Mouse (Mus musculus) cerebellum, adult 2 months (tissue): ENCODE measurements around the gene Psma5. TPM values are rescaled to one million over a fixed set of nuclear protein-coding genes. Genes with fewer than 3 reads are reported as not detected.

ENCODE experiments used
- DNase-seq, 2 experiments: peaks; one replicate each; pipeline ENCODE4 v3.0.0; 2021
- H3K27ac ChIP-seq: fragments of 200-500 bp; 2 replicates; pipeline ENCODE4 v1.5.1; 2012; ENCODE audit warnings: low read length, control low read depth, inconsistent platforms; ENCODE audit not compliant: insufficient read depth
- H3K27me3 ChIP-seq: fragments of 200-500 bp; 2 replicates; pipeline ENCODE4 v1.6.1; 2012; ENCODE audit warnings: inconsistent platforms, mild to moderate bottlenecking, low read length, moderate library complexity; ENCODE audit not compliant: control insufficient read depth, insufficient read depth
- H3K4me1 ChIP-seq: fragments of 200-500 bp; 2 replicates; pipeline ENCODE4 v1.6.1; 2011; ENCODE audit warnings: low read length; ENCODE audit not compliant: control insufficient read depth, insufficient read depth
- H3K4me3 ChIP-seq: fragments of 200-500 bp; replicated peaks from 2 replicates; pipeline ENCODE3; 2011; ENCODE audit warnings: mild to moderate bottlenecking, low read depth, low read length, control low read depth; ENCODE audit not compliant: insufficient read depth
- CTCF ChIP-seq: fragments of 200-500 bp; IDR thresholded peaks from 2 replicates; pipeline ENCODE4 v1.5.1; 2011; ENCODE audit warnings: low read depth, mild to moderate bottlenecking, control low read depth, low read length, moderate library complexity, borderline replicate concordance; ENCODE audit not compliant: insufficient read depth
- POLR2A ChIP-seq: fragments of 200-500 bp; IDR thresholded peaks from 2 replicates; pipeline ENCODE4 v1.6.1; 2011; ENCODE audit warnings: low read length, control low read depth, borderline replicate concordance; ENCODE audit not compliant: insufficient read depth
- WGBS: fragments of 180-500 bp; shearing (Covaris S2); methylation state at CpG from one replicate; pipeline ENCODE4 v1.1.7; 2018; 5-methylcytosine and 5-hydroxymethylcytosine counted together
- polyA plus RNA-seq: library from polyadenylated mRNA; depleted of rRNA; stranded (reverse); fragments of >200 nt; gene quantifications from 2 replicates; pipeline ENCODE4 v1.2.3, GENCODE M21; 2012; rRNA removed

Gene Psma5
- polyA plus RNA-seq, 1 experiment, result 111 TPM

DNA sequence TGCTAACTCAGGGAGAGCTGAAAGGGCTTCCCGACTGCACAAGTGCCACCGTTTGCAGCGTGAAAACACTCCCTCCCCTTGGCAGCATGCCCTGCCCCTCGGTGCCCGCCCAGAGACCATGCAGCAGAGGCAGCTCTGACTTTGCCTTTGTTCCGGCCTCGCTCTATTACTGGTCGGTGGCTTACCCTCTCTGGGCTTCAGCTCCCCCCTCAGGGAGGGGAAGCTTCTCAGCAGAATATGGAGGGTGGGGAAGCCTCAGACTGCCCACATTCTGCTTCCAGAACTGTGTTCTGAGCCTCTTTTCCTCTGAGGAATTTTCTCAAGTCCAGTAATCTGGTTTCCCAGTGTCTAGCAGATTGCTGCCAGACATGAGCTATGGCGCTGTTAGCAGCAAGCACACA is 71.7 kb downstream of the Psma5 start:
- Histone ChIP-seq H3K27ac (no peak overlapping the region), H3K27me3 (no peaks in the 10 kb centered on the region), H3K4me3 (no peak overlapping the region), H3K4me1 (peaks cover 9% of the 10 kb centered on the region)
- DNase-seq, result peak; percentile 34 to 43
- WGBS, result 18% methylated on average over 9 of the region's 9 CpGs
- TF ChIP-seq POLR2A, result no peak
- no peak for TF ChIP-seq CTCF

Other genes starting within 250 kb of the Psma5 start
- gene Gstm1, start 239.0 kb upstream of the Psma5 start, polyA plus RNA-seq, result 323 and 346 TPM in 2 replicates
- gene Gstm4, start 212.0 kb upstream of the Psma5 start, polyA plus RNA-seq, result 11.3 and 11.8 TPM in 2 replicates
- 135 and 140 TPM in 2 replicates for gene Ampd2, start 170.3 kb upstream of the Psma5 start, polyA plus RNA-seq
- 0.11 and 0.47 TPM in 2 replicates for gene Gnat2, start 164.1 kb upstream of the Psma5 start, polyA plus RNA-seq
- 25.6 and 27.4 TPM in 2 replicates for gene Gnai3, start 110.8 kb upstream of the Psma5 start, polyA plus RNA-seq
- 6.2 and 6.5 TPM in 2 replicates for gene Gpr61, start 102.0 kb upstream of the Psma5 start, polyA plus RNA-seq
- gene Amigo1, start 70.6 kb upstream of the Psma5 start, polyA plus RNA-seq, result 50.8 and 53.5 TPM in 2 replicates
- 13.1 and 13.8 TPM in 2 replicates for gene Cyb561d1, start 55.7 kb upstream of the Psma5 start, polyA plus RNA-seq
- gene Atxn7l2, start 46.0 kb upstream of the Psma5 start, polyA plus RNA-seq, result 25.9 and 26.9 TPM in 2 replicates
- gene Sypl2, start 30.3 kb upstream of the Psma5 start, polyA plus RNA-seq, result 2.4 TPM in 2 replicates
- gene Sort1, start 27.2 kb downstream of the Psma5 start, polyA plus RNA-seq, result 88.7 and 94.4 TPM in 2 replicates
- gene Mybphl, start 108.0 kb downstream of the Psma5 start, polyA plus RNA-seq, result 0.16 TPM in 1 of 2 replicates, not detected in the other
- gene Psrc1, start 126.9 kb downstream of the Psma5 start, polyA plus RNA-seq, result 0.21 and 0.28 TPM in 2 replicates
- gene Celsr2, start 158.6 kb downstream of the Psma5 start, polyA plus RNA-seq, result 57.4 and 58.2 TPM in 2 replicates
- gene Sars, start 188.3 kb downstream of the Psma5 start, polyA plus RNA-seq, result 214 and 228 TPM in 2 replicates